In the genomic region with DNA sequence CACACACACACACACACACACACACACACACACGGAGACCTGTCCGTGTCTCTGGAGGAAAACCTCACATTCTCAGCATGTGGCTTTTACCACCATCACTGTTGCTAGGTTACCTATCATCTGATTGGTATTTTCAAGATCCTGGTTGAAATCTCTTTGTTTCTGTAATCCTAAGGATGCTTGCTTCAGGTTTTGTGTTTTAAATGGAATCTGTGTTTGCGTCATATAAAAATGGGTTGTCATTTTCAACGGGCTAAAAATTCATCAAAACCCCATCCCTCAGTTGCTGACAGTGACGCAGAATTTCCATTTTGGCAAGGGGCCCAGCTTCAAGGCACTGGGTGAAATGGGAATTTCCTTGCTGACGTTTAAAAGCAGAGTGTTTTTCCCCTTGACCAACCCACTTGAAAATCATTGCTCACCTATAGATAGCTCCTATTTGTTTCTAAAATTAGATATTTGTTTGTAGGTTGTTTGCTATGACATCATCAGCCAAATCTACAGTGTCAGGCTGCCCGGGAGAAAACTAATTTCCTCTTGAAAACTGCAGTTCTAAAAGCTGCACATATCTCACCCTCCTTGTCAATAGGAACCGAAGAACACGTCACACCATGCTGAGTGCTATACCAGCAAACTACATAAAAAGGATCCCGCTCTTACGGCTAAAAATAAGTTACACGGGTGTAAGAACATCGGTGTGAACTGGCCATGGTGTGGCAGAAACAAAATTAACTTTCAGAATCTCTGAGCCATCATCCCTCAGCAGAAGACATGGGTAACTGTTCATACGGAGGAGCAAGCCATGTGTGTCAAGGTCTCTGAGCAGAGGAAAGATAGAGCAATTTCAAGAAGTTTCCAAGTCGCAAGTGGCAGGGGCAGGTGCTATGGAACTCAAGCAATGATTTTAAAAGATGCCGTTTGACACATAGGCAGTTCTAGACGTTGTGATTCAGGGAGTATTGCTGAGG, we compare ENCODE assay signal across 9 mouse cellular contexts. TPM values are rescaled to one million over a fixed set of nuclear protein-coding genes. Genes with fewer than 3 reads are reported as not detected.
A peak's percentile ranks its signal among the peaks of the same experiment; 100 is the strongest.
DNase-seq lines count a peak whose midpoint lies in the region; ATAC-seq lines count a peak whose summit lies in the region.
"Had no signal": no experiment of that assay in that cellular context is flagged by ENCODE, and none has a peak within 500 bp of the region (broad histone marks: within the 10 kb centered on the region; RNA-seq: fewer than 3 reads in every experiment).

No protein-coding gene starts in this region.

- H3K9me3 ChIP-seq in hindbrain, embryonic 14.5 days (ENCODE audit: control insufficient read depth, low read length) = no peaks in the 10 kb centered on the region
- no peaks in the 10 kb centered on the region for H3K9me3 ChIP-seq in hindbrain, embryonic 11.5 days (ENCODE audit: control insufficient read depth, low read length)
- H3K9me3 ChIP-seq: limb, embryonic 13.5 days had no signal

- peak; percentile 47 for DNase-seq in hindbrain, embryonic 14.5 days (ENCODE audit: low spot score)
- DNase-seq in hindbrain, embryonic 11.5 days (ENCODE audit: low spot score) = no peak
- DNase-seq in Muller cell, postnatal 12 days (ENCODE audit: inconsistent ontology term) = peak; percentile 27
- peak; percentile 3 for DNase-seq in fibroblast of lung, adult 2 months (ENCODE audit: low read depth)
- DNase-seq in left cerebral cortex, postnatal 14 days (ENCODE audit: low spot score in 2 of 2) = peak; percentile 41 to 61
- no peak for DNase-seq in thymus, adult 18-20 months
- DNase-seq in embryo, embryonic 10 days (ENCODE audit: low spot score) = no peak
- DNase-seq in kidney, postnatal 14 days = no peak

- H3K36me3 ChIP-seq in hindbrain, embryonic 14.5 days (replicated peaks; ENCODE audit: control insufficient read depth, insufficient read depth) = no peaks in the 10 kb centered on the region
- no peaks in the 10 kb centered on the region for H3K36me3 ChIP-seq in hindbrain, embryonic 11.5 days (ENCODE audit: control insufficient read depth, insufficient read depth, low read length)
- H3K36me3 ChIP-seq: limb, embryonic 13.5 days had no signal

- no peak overlapping the region for H3K4me3 ChIP-seq in hindbrain, embryonic 14.5 days (replicated peaks; ENCODE audit: low read length)
- H3K4me3 ChIP-seq in hindbrain, embryonic 11.5 days (ENCODE audit: low read depth, low read length) = no peak overlapping the region
- H3K4me3 ChIP-seq: limb, embryonic 13.5 days had no signal

- H3K27ac ChIP-seq in hindbrain, embryonic 14.5 days = 0 out of 2 replicates have a peak overlapping the region, but pooled peaks have one; percentile 32
- H3K27ac ChIP-seq in hindbrain, embryonic 11.5 days (ENCODE audit: low read depth, low read length) = no peak overlapping the region
- H3K27ac ChIP-seq: limb, embryonic 13.5 days had no signal

- intact Hi-C loops in left cerebral cortex, postnatal 14 days (cut with DNase I) = loop anchor here (2.0 kb wide), 1 partner anchor 27 kb away; no protein-coding TSS in a partner anchor

- WGBS in hindbrain, embryonic 14.5 days = 66% methylated on average over 17 of the region's 17 CpGs
- WGBS in hindbrain, embryonic 11.5 days = 85% methylated on average over 17 of the region's 17 CpGs

- H3K9ac ChIP-seq in hindbrain, embryonic 14.5 days = no peak overlapping the region
- no peak overlapping the region for H3K9ac ChIP-seq in hindbrain, embryonic 11.5 days (ENCODE audit: low read depth, low read length)
- H3K9ac ChIP-seq: limb, embryonic 13.5 days had no signal

- no peak overlapping the region for H3K4me2 ChIP-seq in hindbrain, embryonic 14.5 days (replicated peaks)
- H3K4me2 ChIP-seq in hindbrain, embryonic 11.5 days (replicated peaks; ENCODE audit: low read depth, low read length) = no peak overlapping the region
- H3K4me2 ChIP-seq: limb, embryonic 13.5 days had no signal

- H3K4me1 ChIP-seq in hindbrain, embryonic 14.5 days (replicated peaks; ENCODE audit: control insufficient read depth, insufficient read depth, low read length) = peaks cover 11% of the 10 kb centered on the region
- no peaks in the 10 kb centered on the region for H3K4me1 ChIP-seq in hindbrain, embryonic 11.5 days (replicated peaks; ENCODE audit: control insufficient read depth, insufficient read depth, low read length)
- H3K4me1 ChIP-seq: limb, embryonic 13.5 days had no signal

- H3K27me3 ChIP-seq in hindbrain, embryonic 14.5 days (ENCODE audit: control insufficient read depth, insufficient read depth, low read length) = no peaks in the 10 kb centered on the region
- H3K27me3 ChIP-seq in hindbrain, embryonic 11.5 days (ENCODE audit: control insufficient read depth, insufficient read depth, low read length) = no peaks in the 10 kb centered on the region
- H3K27me3 ChIP-seq: limb, embryonic 13.5 days had no signal

- 0 out of 2 replicates have a peak, but pooled peaks have one; percentile 14 for ATAC-seq in hindbrain, embryonic 14.5 days (ENCODE audit: low FRiP score)
- no peak for ATAC-seq in hindbrain, embryonic 11.5 days (ENCODE audit: low FRiP score)

RNA-seq across cellular contexts. Expression of gene Rasgrp1, which starts 47.4 kb away (rescaled TPM):
- 2.3 and 2.6 TPM in 2 replicates for polyA plus RNA-seq in hindbrain, embryonic 14.5 days (2014; fragmentation: Nextera tagmentation; extraction: Ambion mirVana)
- polyA plus RNA-seq in hindbrain, embryonic 11.5 days (2014; fragmentation: Nextera tagmentation; extraction: Ambion mirVana) = 0.71 and 0.74 TPM in 2 replicates
- 100 to 1,000 TPM; 271 to 278 TPM for total RNA-seq in left cerebral cortex, postnatal 14 days (2021)

Comparison
In these comparisons a context has a peak if more than half of its experiments do, and no peak if none do; other contexts are left out.
1. DNase-seq: peak in hindbrain, embryonic 14.5 days (single experiment), Muller cell, postnatal 12 days (single experiment), fibroblast of lung, adult 2 months (single experiment) and left cerebral cortex, postnatal 14 days (2 of 2); none in hindbrain, embryonic 11.5 days (single experiment), thymus, adult 18-20 months (0 of 2), embryo, embryonic 10 days (single experiment) and kidney, postnatal 14 days (single experiment).